In the genomic region with DNA sequence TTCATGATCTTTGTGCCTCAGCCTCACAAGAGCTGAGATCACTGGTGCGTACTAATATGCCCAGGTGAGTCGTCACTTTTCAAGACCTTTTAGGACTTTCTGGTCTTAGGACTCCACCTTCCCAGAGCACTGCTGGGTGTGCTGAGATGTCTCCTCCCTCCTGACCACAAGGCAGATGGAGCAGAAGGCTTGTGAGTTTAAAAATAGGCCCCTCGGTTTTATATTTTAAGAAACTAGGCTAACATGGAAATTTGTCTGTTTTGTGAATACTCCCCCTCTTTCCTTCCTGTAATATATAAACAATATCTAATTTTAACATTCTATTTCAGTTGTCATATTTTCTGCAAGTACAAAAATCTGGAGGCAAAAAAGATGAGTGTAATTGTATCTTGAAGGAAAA, we compare ENCODE assay signal across 26 mouse cellular contexts.
"Had no signal": no experiment of that assay in that cellular context is flagged by ENCODE, and none has a peak within 500 bp of the region (broad histone marks: within the 10 kb centered on the region; RNA-seq: fewer than 3 reads in every experiment).

No protein-coding gene starts in this region.

- H3K9me3 ChIP-seq: heart, embryonic 15.5 days; hindbrain, embryonic 10.5 days; hindbrain, embryonic 12.5 days; intestine, embryonic 15.5 days; limb, embryonic 13.5 days; limb, embryonic 15.5 days; liver, embryonic 12.5 days had no signal

- H3K36me3 ChIP-seq: heart, embryonic 13.5 days; heart, embryonic 15.5 days; hindbrain, embryonic 10.5 days; hindbrain, embryonic 12.5 days; intestine, embryonic 15.5 days; limb, embryonic 13.5 days; limb, embryonic 15.5 days; liver, embryonic 12.5 days had no signal

- H3K9ac ChIP-seq: heart, embryonic 13.5 days; heart, embryonic 15.5 days; hindbrain, embryonic 12.5 days; hindbrain, embryonic 14.5 days; intestine, embryonic 15.5 days; limb, embryonic 13.5 days; limb, embryonic 15.5 days; liver, embryonic 12.5 days had no signal

- ATAC-seq: hindbrain, embryonic 16.5 days; inflammation-experienced regulatory T-cells, adult 6 months; intestine, embryonic 15.5 days; intestine, postnatal 0 days; liver, embryonic 12.5 days had no signal

- H3K27ac ChIP-seq: heart, adult 2 months; heart, embryonic 13.5 days; heart, embryonic 15.5 days; hindbrain, embryonic 10.5 days; hindbrain, embryonic 12.5 days; hindbrain, embryonic 14.5 days; intestine, embryonic 15.5 days; layer of hippocampus, adult 2 months; limb, embryonic 13.5 days; limb, embryonic 15.5 days; liver, embryonic 12.5 days had no signal

- H3K4me2 ChIP-seq: heart, embryonic 11.5 days; heart, embryonic 13.5 days; heart, embryonic 15.5 days; hindbrain, embryonic 12.5 days; hindbrain, embryonic 14.5 days; intestine, embryonic 15.5 days; limb, embryonic 13.5 days; limb, embryonic 15.5 days; liver, embryonic 12.5 days had no signal

- H3K4me1 ChIP-seq: heart, embryonic 13.5 days; heart, embryonic 15.5 days; hindbrain, embryonic 10.5 days; hindbrain, embryonic 12.5 days; intestine, embryonic 15.5 days; limb, embryonic 13.5 days had no signal

- H3K4me3 ChIP-seq: heart, adult 2 months; heart, embryonic 13.5 days; heart, embryonic 15.5 days; hindbrain, embryonic 10.5 days; hindbrain, embryonic 12.5 days; intestine, embryonic 15.5 days; layer of hippocampus, adult 2 months; limb, embryonic 13.5 days; limb, embryonic 15.5 days; liver, embryonic 12.5 days had no signal

- DNase-seq: gastrocnemius, postnatal 14 days; gastrocnemius, postnatal 36 days; heart, adult 11 months; heart, adult 2 months; heart, postnatal 14 days; heart, postnatal 4 days; kidney, adult 18-20 months; kidney, adult 8-10 months; kidney, postnatal 10 days; kidney, postnatal 25 days; kidney, postnatal 4 days; left cerebral cortex, postnatal 4 days had no signal

- H3K27me3 ChIP-seq: heart, embryonic 13.5 days; heart, embryonic 15.5 days; hindbrain, embryonic 12.5 days; intestine, embryonic 15.5 days; limb, embryonic 15.5 days; liver, embryonic 12.5 days had no signal
